Mouse (Mus musculus): ENCODE results near the gene Mettl9.

Gene Mettl9

GRCm38 (mm10) chr7:121098614-121099389 is 64.6 kb downstream of the Mettl9 start:
- no peak for DNase-seq (ENCODE audit: low spot score in 2 of 2)

- no peak for DNase-seq (ENCODE audit: low spot score in 2 of 2)
Observed at GRCm38 (mm10) chr7:121107851-121108250, 73.6 kb downstream of the Mettl9 start.

- DNase-seq (ENCODE audit: low spot score in 2 of 2) = no peak
Observed at GRCm38 (mm10) chr7:121111321-121111720, 77.1 kb downstream of the Mettl9 start.

- DNase-seq (ENCODE audit: low spot score in 2 of 2) = no peak
Observed at GRCm38 (mm10) chr7:121111762-121112161, 77.5 kb downstream of the Mettl9 start.

- peak; percentile 29 to 58 for DNase-seq (ENCODE audit: low spot score in 2 of 2)
Observed at GRCm38 (mm10) chr7:121120143-121120818, 86.0 kb downstream of the Mettl9 start.

Data from spleen, postnatal 36 days (tissue).